8 mouse cellular contexts compared by ENCODE assay signal in genomic region chrX:85646204-85646777, GRCm38 (mm10).
DNase-seq lines count a peak whose midpoint lies in the region; ATAC-seq and TF ChIP-seq lines count a peak whose summit lies in the region.

No protein-coding gene starts in this region.

- H3K27ac ChIP-seq in forebrain, embryonic 12.5 days: no peak overlapping the region
- H3K27ac ChIP-seq in forebrain, embryonic 11.5 days (ENCODE audit: low read depth, low read length): no peak overlapping the region
- H3K27ac ChIP-seq in midbrain, embryonic 11.5 days (ENCODE audit: low read depth, low read length): no peak overlapping the region
- no peak overlapping the region for H3K27ac ChIP-seq in midbrain, embryonic 10.5 days (replicated peaks)
- H3K27ac ChIP-seq in kidney, postnatal 0 days: no peak overlapping the region
- H3K27ac ChIP-seq in neural tube, embryonic 13.5 days (replicated peaks): no peak overlapping the region

- TF ChIP-seq CTCF in kidney, postnatal 0 days (IDR thresholded peaks at IDR 0.05; ENCODE audit: low read depth): peak; percentile 74

- H3K4me2 ChIP-seq in forebrain, embryonic 12.5 days: no peak overlapping the region
- H3K4me2 ChIP-seq in forebrain, embryonic 11.5 days (ENCODE audit: low read depth, low read length, severe bottlenecking): no peak overlapping the region
- no peak overlapping the region for H3K4me2 ChIP-seq in midbrain, embryonic 11.5 days
- H3K4me2 ChIP-seq in kidney, postnatal 0 days (ENCODE audit: low read length): no peak overlapping the region
- H3K4me2 ChIP-seq in neural tube, embryonic 13.5 days: no peak overlapping the region

- 44% methylated on average over 8 of the region's 8 CpGs for WGBS in forebrain, embryonic 12.5 days
- 48% methylated on average over 8 of the region's 8 CpGs for WGBS in forebrain, embryonic 11.5 days
- WGBS in midbrain, embryonic 11.5 days: 50% methylated on average over 8 of the region's 8 CpGs
- 44% methylated on average over 8 of the region's 8 CpGs for WGBS in midbrain, embryonic 10.5 days
- 45% methylated on average over 8 of the region's 8 CpGs for WGBS in kidney, postnatal 0 days
- WGBS in neural tube, embryonic 13.5 days: 43% methylated on average over 8 of the region's 8 CpGs

- ATAC-seq in forebrain, embryonic 12.5 days (ENCODE audit: low FRiP score): 0 out of 2 replicates have a peak, but pooled peaks have one; percentile 36
- no peak for ATAC-seq in forebrain, embryonic 11.5 days (replicated peaks; ENCODE audit: low FRiP score)
- no peak for ATAC-seq in midbrain, embryonic 11.5 days (ENCODE audit: low FRiP score)
- ATAC-seq in kidney, postnatal 0 days (replicated peaks; ENCODE audit: low FRiP score, low read depth): no peak
- ATAC-seq in neural tube, embryonic 13.5 days (ENCODE audit: low read depth): peak; percentile 43; the same call in 1 of the 2 replicates

- H3K9ac ChIP-seq in forebrain, embryonic 12.5 days: no peak overlapping the region
- no peak overlapping the region for H3K9ac ChIP-seq in forebrain, embryonic 11.5 days (ENCODE audit: low read length)
- H3K9ac ChIP-seq in midbrain, embryonic 11.5 days (ENCODE audit: low read length): no peak overlapping the region
- no peak overlapping the region for H3K9ac ChIP-seq in kidney, postnatal 0 days (ENCODE audit: low read depth, low read length)
- H3K9ac ChIP-seq in neural tube, embryonic 13.5 days: no peak overlapping the region

- H3K9me3 ChIP-seq in forebrain, embryonic 12.5 days: no peaks in the 10 kb centered on the region
- no peaks in the 10 kb centered on the region for H3K9me3 ChIP-seq in forebrain, embryonic 11.5 days (ENCODE audit: control insufficient read depth, low read length)
- no peaks in the 10 kb centered on the region for H3K9me3 ChIP-seq in midbrain, embryonic 11.5 days (ENCODE audit: control insufficient read depth, low read length)
- H3K9me3 ChIP-seq in midbrain, embryonic 10.5 days (replicated peaks): no peaks in the 10 kb centered on the region
- no peaks in the 10 kb centered on the region for H3K9me3 ChIP-seq in kidney, postnatal 0 days (replicated peaks; ENCODE audit: low read length)
- no peaks in the 10 kb centered on the region for H3K9me3 ChIP-seq in neural tube, embryonic 13.5 days

- no peaks in the 10 kb centered on the region for H3K4me1 ChIP-seq in forebrain, embryonic 12.5 days
- H3K4me1 ChIP-seq in forebrain, embryonic 11.5 days (replicated peaks; ENCODE audit: control insufficient read depth, insufficient read depth, low read length): no peaks in the 10 kb centered on the region
- no peaks in the 10 kb centered on the region for H3K4me1 ChIP-seq in midbrain, embryonic 11.5 days (ENCODE audit: control insufficient read depth, insufficient read depth, low read length)
- H3K4me1 ChIP-seq in midbrain, embryonic 10.5 days: no peaks in the 10 kb centered on the region
- no peaks in the 10 kb centered on the region for H3K4me1 ChIP-seq in kidney, postnatal 0 days (replicated peaks; ENCODE audit: insufficient read depth, low read length)
- no peaks in the 10 kb centered on the region for H3K4me1 ChIP-seq in neural tube, embryonic 13.5 days (replicated peaks)

- H3K27me3 ChIP-seq in forebrain, embryonic 12.5 days: no peaks in the 10 kb centered on the region
- no peaks in the 10 kb centered on the region for H3K27me3 ChIP-seq in forebrain, embryonic 11.5 days (ENCODE audit: control insufficient read depth, insufficient read depth, low read length)
- H3K27me3 ChIP-seq in midbrain, embryonic 11.5 days (ENCODE audit: control insufficient read depth, insufficient read depth, low read length): no peaks in the 10 kb centered on the region
- H3K27me3 ChIP-seq in midbrain, embryonic 10.5 days (ENCODE audit: low read depth, poor library complexity, severe bottlenecking): no peaks in the 10 kb centered on the region
- no peaks in the 10 kb centered on the region for H3K27me3 ChIP-seq in kidney, postnatal 0 days (ENCODE audit: insufficient read depth, low read length)
- H3K27me3 ChIP-seq in neural tube, embryonic 13.5 days: no peaks in the 10 kb centered on the region

- H3K4me3 ChIP-seq in forebrain, embryonic 12.5 days (replicated peaks): no peak overlapping the region
- H3K4me3 ChIP-seq in forebrain, embryonic 11.5 days (ENCODE audit: low read depth, low read length): no peak overlapping the region
- no peak overlapping the region for H3K4me3 ChIP-seq in midbrain, embryonic 11.5 days (ENCODE audit: low read depth, low read length)
- no peak overlapping the region for H3K4me3 ChIP-seq in midbrain, embryonic 10.5 days
- no peak overlapping the region for H3K4me3 ChIP-seq in kidney, postnatal 0 days (replicated peaks; ENCODE audit: low read depth, low read length)
- H3K4me3 ChIP-seq in neural tube, embryonic 13.5 days: no peak overlapping the region

- DNase-seq in forebrain, embryonic 11.5 days (ENCODE audit: low spot score): no peak
- peak; percentile 82 for DNase-seq in midbrain, embryonic 11.5 days (ENCODE audit: low spot score, missing footprints)
- no peak for DNase-seq in midbrain, embryonic 10.5 days (ENCODE audit: low spot score)
- DNase-seq in cerebellum, postnatal 10 days: peak; percentile 16 to 61
- peak; percentile 72 for DNase-seq in kidney, postnatal 0 days (ENCODE audit: low spot score)
- DNase-seq in ovary, postnatal 10 days (ENCODE audit: low spot score): no peak

- H3K36me3 ChIP-seq in forebrain, embryonic 12.5 days (replicated peaks): no peaks in the 10 kb centered on the region
- no peaks in the 10 kb centered on the region for H3K36me3 ChIP-seq in forebrain, embryonic 11.5 days (ENCODE audit: control insufficient read depth, insufficient read depth, low read length)
- H3K36me3 ChIP-seq in midbrain, embryonic 11.5 days (ENCODE audit: control insufficient read depth, insufficient read depth, low read length): no peaks in the 10 kb centered on the region
- no peaks in the 10 kb centered on the region for H3K36me3 ChIP-seq in midbrain, embryonic 10.5 days
- no peaks in the 10 kb centered on the region for H3K36me3 ChIP-seq in kidney, postnatal 0 days (ENCODE audit: insufficient read depth, low read length)
- no peaks in the 10 kb centered on the region for H3K36me3 ChIP-seq in neural tube, embryonic 13.5 days

Comparison
In these comparisons a context has a peak if more than half of its experiments do, and no peak if none do; other contexts are left out.
1. ATAC-seq: peak in forebrain, embryonic 12.5 days (single experiment) and neural tube, embryonic 13.5 days (single experiment); none in forebrain, embryonic 11.5 days (single experiment), midbrain, embryonic 11.5 days (single experiment) and kidney, postnatal 0 days (single experiment).
2. DNase-seq: peak in midbrain, embryonic 11.5 days (single experiment), cerebellum, postnatal 10 days (2 of 2) and kidney, postnatal 0 days (single experiment); none in forebrain, embryonic 11.5 days (single experiment), midbrain, embryonic 10.5 days (single experiment) and ovary, postnatal 10 days (single experiment).